Mouse (Mus musculus) kidney, postnatal 0 days (tissue): ENCODE results near the gene Atp4b. TPM values are rescaled to one million over a fixed set of nuclear protein-coding genes. Genes with fewer than 3 reads are reported as not detected.

Experiments
- ATAC-seq: fragments of 200-750 bp; cut with Nextera tagmentation; replicated peaks from 2 replicates; pipeline ENCODE4 v1.8.0; 2017; ENCODE audit warnings: low read depth, moderate number of reproducible peaks, moderate TSS enrichment, moderate library complexity; ENCODE audit not compliant: low FRiP score
- DNase-seq: peaks from one replicate; pipeline ENCODE4 v3.0.0-alpha.2; 2016; ENCODE audit warnings: low spot score
- H3K27ac ChIP-seq: fragments of 300-500 bp; sonication (generic); 2 replicates; pipeline ENCODE4 v1.5.1; 2014; ENCODE audit warnings: mild to moderate bottlenecking
- H3K27me3 ChIP-seq: fragments of 300-500 bp; sonication (generic); 2 replicates; pipeline ENCODE4 v1.6.1; 2014; ENCODE audit warnings: low read length, mixed read lengths; ENCODE audit not compliant: insufficient read depth
- H3K36me3 ChIP-seq: fragments of 300-500 bp; sonication (generic); 2 replicates; pipeline ENCODE4 v1.6.1; 2014; ENCODE audit warnings: low read length, mixed read lengths; ENCODE audit not compliant: insufficient read depth
- H3K4me1 ChIP-seq: fragments of 300-500 bp; sonication (generic); replicated peaks from 2 replicates; pipeline ENCODE4 v1.6.1; 2014; ENCODE audit warnings: antibody characterized with exemption, low read length, mixed read lengths; ENCODE audit not compliant: insufficient read depth
- H3K4me2 ChIP-seq: fragments of 300-500 bp; sonication (generic); 2 replicates; pipeline ENCODE4 v1.6.1; 2014; ENCODE audit warnings: mild to moderate bottlenecking, low read length, moderate library complexity, mixed read lengths
- H3K4me3 ChIP-seq: fragments of 300-500 bp; sonication (generic); replicated peaks from 2 replicates; pipeline ENCODE4 v1.5.1; 2014; ENCODE audit warnings: low read depth, low read length
- H3K9ac ChIP-seq: fragments of 300-500 bp; sonication (generic); 2 replicates; pipeline ENCODE4 v1.6.1; 2014; ENCODE audit warnings: low read depth, low read length
- H3K9me3 ChIP-seq: fragments of 300-500 bp; sonication (generic); replicated peaks from 2 replicates; pipeline ENCODE4 v1.6.1; 2016; ENCODE audit warnings: low read length, inconsistent platforms, mixed read lengths
- CTCF ChIP-seq: IDR thresholded peaks from 2 replicates; pipeline ENCODE4 v1.5.1; 2016; ENCODE audit warnings: antibody characterized with exemption, low read depth, mild to moderate bottlenecking, moderate library complexity
- WGBS: fragments of 180-500 bp; shearing (Covaris S2); extraction: QIAGEN DNeasy Blood & Tissue Kit; methylation state at CpG from one replicate; pipeline ENCODE4 v1.1.7; 2014; 5-methylcytosine and 5-hydroxymethylcytosine counted together
- polyA plus RNA-seq: library from polyadenylated mRNA; unstranded; fragments of >200 nt; fragmentation: Nextera tagmentation; extraction: Ambion mirVana; gene quantifications from 2 replicates; pipeline ENCODE4 v1.2.1, GENCODE M21; 2015

Gene Atp4b
- polyA plus RNA-seq, 1 experiment from 2014 or later = 0.08 TPM

DNA sequence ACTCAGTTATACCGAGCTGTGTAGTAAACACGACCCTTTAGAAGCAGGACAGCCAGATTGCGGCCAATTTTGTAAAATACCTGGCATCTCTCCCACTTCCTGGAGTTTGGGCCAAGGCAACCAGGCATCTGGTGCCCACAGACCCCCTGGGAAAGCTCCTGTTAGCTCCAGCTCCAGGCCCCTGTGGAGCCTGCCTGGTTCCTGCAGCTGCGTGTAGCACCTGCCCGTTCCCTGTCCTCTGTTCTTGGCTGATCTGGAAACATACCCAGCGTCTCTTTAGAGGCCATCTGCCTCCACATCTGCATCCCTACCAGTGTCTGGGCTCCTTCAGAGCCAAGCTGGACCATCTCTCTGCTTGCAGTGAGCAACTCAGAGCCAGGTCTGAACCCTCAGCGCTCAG lies 33.8 kb upstream of the Atp4b start:
- no peak overlapping the region for H3K4me2 ChIP-seq
- H3K36me3 ChIP-seq = no peaks in the 10 kb centered on the region
- no peak overlapping the region for H3K27ac ChIP-seq
- 0 out of 2 replicates have a peak, but pooled peaks cover under 1% of the 10 kb centered on the region for H3K4me1 ChIP-seq
- 73% methylated on average over 7 of the region's 7 CpGs for WGBS
- TF ChIP-seq CTCF = no peak
- DNase-seq (no peak), ATAC-seq (no peak)
- H3K4me3 ChIP-seq = no peak overlapping the region
- no peaks in the 10 kb centered on the region for H3K9me3 ChIP-seq
- no peak overlapping the region for H3K9ac ChIP-seq
- no peaks in the 10 kb centered on the region for H3K27me3 ChIP-seq

GRCm38 (mm10) chr8:13428156-13428555 lies 31.5 kb upstream of the Atp4b start:
- H3K4me2 ChIP-seq = no peak overlapping the region
- TF ChIP-seq CTCF = no peak
- DNase-seq (no peak), ATAC-seq (no peak)
- H3K27ac ChIP-seq = no peak overlapping the region
- no peaks in the 10 kb centered on the region for H3K27me3 ChIP-seq
- H3K9me3 ChIP-seq = no peaks in the 10 kb centered on the region
- H3K36me3 ChIP-seq = no peaks in the 10 kb centered on the region
- H3K9ac ChIP-seq = no peak overlapping the region
- H3K4me3 ChIP-seq = no peak overlapping the region
- H3K4me1 ChIP-seq = no peaks in the 10 kb centered on the region
- whole genome bisulfite sequencing = 68% methylated on average over 9 of the region's 9 CpGs

- Histone ChIP-seq H3K4me2 (no peak overlapping the region), H3K9me3 (no peaks in the 10 kb centered on the region), H3K4me3 (no peak overlapping the region), H3K27ac (no peak overlapping the region), H3K36me3 (no peaks in the 10 kb centered on the region), H3K4me1 (no peaks in the 10 kb centered on the region), H3K9ac (no peak overlapping the region), H3K27me3 (no peaks in the 10 kb centered on the region)
- TF ChIP-seq CTCF = no peak
- DNase-seq = peak; percentile 12
- 70% methylated on average over 6 of the region's 6 CpGs for WGBS
- no peak for ATAC-seq
Measured at GRCm38 (mm10) chr8:13427351-13427750, 30.7 kb upstream of the Atp4b start.

DNA sequence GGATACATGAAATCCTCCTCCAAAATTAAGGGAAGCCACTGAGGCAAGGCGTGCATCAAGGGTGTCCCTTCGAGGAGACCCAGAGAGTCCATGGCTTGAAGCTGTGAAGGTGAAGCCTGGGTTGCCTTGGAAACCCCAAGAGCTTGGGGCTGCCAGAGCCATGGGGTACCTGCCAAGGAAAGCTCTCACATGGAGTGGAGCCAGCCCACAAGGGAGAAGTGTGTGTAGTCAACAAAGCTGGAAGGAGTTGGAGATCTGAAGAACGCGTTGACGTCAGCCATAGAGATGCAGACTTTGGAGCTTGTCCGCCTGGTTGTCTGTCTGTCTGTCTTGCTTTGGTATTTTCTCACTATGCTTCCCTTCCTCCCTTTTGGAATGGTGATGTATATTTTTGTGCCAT lies 24.3 kb upstream of the Atp4b start:
- no peak for DNase-seq
- WGBS = 90% methylated on average over 6 of the region's 6 CpGs
- no peak for ATAC-seq
- no peak overlapping the region for H3K4me3 ChIP-seq
- no peaks in the 10 kb centered on the region for H3K9me3 ChIP-seq
- TF ChIP-seq CTCF = no peak
- H3K4me2 ChIP-seq = no peak overlapping the region
- no peaks in the 10 kb centered on the region for H3K36me3 ChIP-seq
- no peak overlapping the region for H3K27ac ChIP-seq
- no peaks in the 10 kb centered on the region for H3K27me3 ChIP-seq
- no peak overlapping the region for H3K9ac ChIP-seq
- no peaks in the 10 kb centered on the region for H3K4me1 ChIP-seq

DNA sequence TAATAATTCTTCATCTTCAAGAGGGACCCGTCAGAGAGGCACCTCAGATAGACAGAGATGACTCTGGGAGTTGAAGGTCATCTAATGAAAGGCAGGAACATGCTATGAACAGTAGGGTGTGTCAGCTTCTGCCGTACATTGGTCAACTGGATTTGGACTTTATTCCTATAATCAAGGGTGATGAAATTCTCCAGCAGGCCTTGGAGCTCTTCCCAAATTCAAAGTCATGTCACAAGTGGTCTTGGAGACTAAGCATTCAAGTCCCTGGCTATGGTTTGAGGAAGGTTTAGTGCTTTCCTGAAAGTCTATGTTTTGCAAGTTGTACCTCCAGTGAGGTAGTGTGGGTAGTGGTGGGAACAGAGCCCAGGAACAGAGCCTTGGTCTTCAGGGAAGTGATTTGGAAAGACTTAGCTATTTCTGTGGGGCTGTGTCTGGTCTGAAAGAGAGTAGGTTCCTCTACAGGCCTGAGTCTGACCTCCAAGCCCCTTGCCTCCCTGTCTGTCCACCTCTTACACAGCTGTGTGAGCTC lies 22.6 kb upstream of the Atp4b start:
- no peak overlapping the region for H3K4me2 ChIP-seq
- ATAC-seq (no peak), DNase-seq (no peak)
- H3K9me3 ChIP-seq = no peaks in the 10 kb centered on the region
- no peak overlapping the region for H3K9ac ChIP-seq
- TF ChIP-seq CTCF = no peak
- no peak overlapping the region for H3K27ac ChIP-seq
- H3K27me3 ChIP-seq = no peaks in the 10 kb centered on the region
- 68% methylated on average over 2 of the region's 2 CpGs for WGBS
- H3K36me3 ChIP-seq = no peaks in the 10 kb centered on the region
- H3K4me1 ChIP-seq = no peaks in the 10 kb centered on the region
- H3K4me3 ChIP-seq = no peak overlapping the region

DNA sequence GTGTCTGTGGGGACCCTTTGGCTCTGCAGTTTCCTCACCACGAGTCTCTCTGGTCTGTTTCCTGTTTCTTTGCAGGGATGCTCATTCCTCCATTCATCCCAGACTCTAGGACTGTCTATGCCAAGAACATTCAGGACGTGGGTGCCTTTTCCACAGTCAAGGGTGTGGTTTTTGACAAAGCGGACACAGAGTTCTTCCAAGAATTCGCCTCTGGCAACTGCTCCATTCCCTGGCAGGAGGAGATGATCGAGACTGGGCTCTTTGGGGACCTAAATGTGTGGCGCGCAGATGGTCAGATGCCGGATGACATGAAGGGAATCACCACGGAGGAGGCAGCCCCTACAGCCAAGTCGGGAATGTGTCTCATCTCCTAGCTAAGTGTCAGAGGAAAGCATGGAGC lies 19.3 kb upstream of the Atp4b start:
- WGBS = 74% methylated on average over 10 of the region's 10 CpGs
- Histone ChIP-seq H3K4me2 (no peak overlapping the region), H3K4me1 (no peaks in the 10 kb centered on the region), H3K9me3 (no peaks in the 10 kb centered on the region), H3K36me3 (no peaks in the 10 kb centered on the region), H3K9ac (no peak overlapping the region), H3K27me3 (no peaks in the 10 kb centered on the region), H3K27ac (no peak overlapping the region), H3K4me3 (no peak overlapping the region)
- no peak for DNase-seq
- no peak for ATAC-seq
- TF ChIP-seq CTCF = no peak

DNA sequence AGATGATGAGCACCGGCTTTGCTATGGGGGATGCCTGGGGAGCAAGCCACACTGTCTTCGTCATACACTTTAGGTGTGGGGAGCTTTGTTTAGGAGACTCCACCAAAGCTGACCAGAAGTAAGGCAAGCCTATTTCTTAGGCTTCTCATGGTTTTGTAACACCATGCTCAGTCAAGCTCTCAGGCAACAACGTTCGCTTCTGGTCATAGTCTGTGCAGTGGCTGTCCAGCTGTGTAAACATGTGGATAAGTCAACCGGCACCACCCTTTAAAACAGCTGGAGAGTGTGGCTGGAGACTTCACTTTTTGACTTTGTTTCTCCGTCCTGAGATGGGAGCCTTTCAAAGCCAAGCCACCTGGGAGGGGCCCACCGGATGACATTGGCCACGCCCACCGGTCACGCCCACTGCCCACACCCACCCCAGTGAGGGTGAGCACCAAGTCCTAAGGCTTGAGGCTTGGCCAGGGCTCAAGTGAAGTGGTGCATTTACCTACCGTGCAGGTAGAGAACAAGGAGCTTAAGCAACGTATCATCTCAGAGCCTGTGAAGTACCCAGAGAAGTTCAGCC lies 17.3 kb upstream of the Atp4b start:
- no peak overlapping the region for H3K9ac ChIP-seq
- H3K4me2 ChIP-seq = no peak overlapping the region
- no peaks in the 10 kb centered on the region for H3K27me3 ChIP-seq
- no peaks in the 10 kb centered on the region for H3K36me3 ChIP-seq
- H3K27ac ChIP-seq = no peak overlapping the region
- no peak for TF ChIP-seq CTCF
- ATAC-seq (no peak), DNase-seq (peak; percentile 51)
- WGBS = 27% methylated on average over 12 of the region's 12 CpGs
- no peaks in the 10 kb centered on the region for H3K4me1 ChIP-seq
- H3K9me3 ChIP-seq = no peaks in the 10 kb centered on the region
- no peak overlapping the region for H3K4me3 ChIP-seq
